Mouse (Mus musculus) midbrain, embryonic 11.5 days (tissue): ENCODE measurements around the gene Abca9. TPM values are rescaled to one million over a fixed set of nuclear protein-coding genes. Genes with fewer than 3 reads are reported as not detected.

Experiments used
- ATAC-seq: fragments of 200-750 bp; cut with Nextera tagmentation; 2 replicates; pipeline ENCODE4 v1.8.0; 2017; ENCODE audit warnings: moderate TSS enrichment, moderate library complexity; ENCODE audit not compliant: low FRiP score
- DNase-seq: peaks from one replicate; pipeline ENCODE4 v3.0.0; 2015; ENCODE audit warnings: low spot score; ENCODE audit errors: missing footprints
- H3K27ac ChIP-seq: fragments of 300-500 bp; sonication (generic); 2 replicates; pipeline ENCODE4 v1.5.1; 2014; ENCODE audit warnings: low read depth, low read length
- H3K27me3 ChIP-seq: fragments of 300-500 bp; sonication (generic); 2 replicates; pipeline ENCODE4 v1.6.1; 2014; ENCODE audit warnings: mild to moderate bottlenecking, low read length, moderate library complexity, mixed read lengths; ENCODE audit not compliant: control insufficient read depth, insufficient read depth
- H3K36me3 ChIP-seq: fragments of 300-500 bp; sonication (generic); 2 replicates; pipeline ENCODE4 v1.6.1; 2014; ENCODE audit warnings: mild to moderate bottlenecking, low read length, moderate library complexity, mixed read lengths; ENCODE audit not compliant: control insufficient read depth, insufficient read depth
- H3K4me1 ChIP-seq: fragments of 300-500 bp; sonication (generic); 2 replicates; pipeline ENCODE4 v1.6.1; 2014; ENCODE audit warnings: low read length; ENCODE audit not compliant: control insufficient read depth, insufficient read depth
- H3K4me2 ChIP-seq: fragments of 300-500 bp; sonication (generic); 2 replicates; pipeline ENCODE4 v1.6.1; 2014; ENCODE audit warnings: mild to moderate bottlenecking, moderate library complexity
- H3K4me3 ChIP-seq: fragments of 300-500 bp; sonication (generic); 2 replicates; pipeline ENCODE4 v1.5.1; 2014; ENCODE audit warnings: low read depth, low read length
- H3K9ac ChIP-seq: fragments of 300-500 bp; sonication (generic); 2 replicates; pipeline ENCODE4 v1.6.1; 2014; ENCODE audit warnings: low read length
- H3K9me3 ChIP-seq: fragments of 300-500 bp; sonication (generic); 2 replicates; pipeline ENCODE4 v1.6.1; 2016; ENCODE audit warnings: low read length; ENCODE audit not compliant: control insufficient read depth
- WGBS: fragments of 180-500 bp; shearing (Covaris S2); extraction: QIAGEN DNeasy Blood & Tissue Kit; methylation state at CpG from one replicate; pipeline ENCODE4 v1.1.7; 2014; 5-methylcytosine and 5-hydroxymethylcytosine counted together
- polyA plus RNA-seq: library from polyadenylated mRNA; unstranded; fragments of >200 nt; fragmentation: Nextera tagmentation; extraction: Ambion mirVana; gene quantifications from 2 replicates; pipeline ENCODE4 v1.2.1, GENCODE M21; 2014

Gene Abca9
- polyA plus RNA-seq, 1 experiment from 2014 or later = 4.4 TPM

DNA sequence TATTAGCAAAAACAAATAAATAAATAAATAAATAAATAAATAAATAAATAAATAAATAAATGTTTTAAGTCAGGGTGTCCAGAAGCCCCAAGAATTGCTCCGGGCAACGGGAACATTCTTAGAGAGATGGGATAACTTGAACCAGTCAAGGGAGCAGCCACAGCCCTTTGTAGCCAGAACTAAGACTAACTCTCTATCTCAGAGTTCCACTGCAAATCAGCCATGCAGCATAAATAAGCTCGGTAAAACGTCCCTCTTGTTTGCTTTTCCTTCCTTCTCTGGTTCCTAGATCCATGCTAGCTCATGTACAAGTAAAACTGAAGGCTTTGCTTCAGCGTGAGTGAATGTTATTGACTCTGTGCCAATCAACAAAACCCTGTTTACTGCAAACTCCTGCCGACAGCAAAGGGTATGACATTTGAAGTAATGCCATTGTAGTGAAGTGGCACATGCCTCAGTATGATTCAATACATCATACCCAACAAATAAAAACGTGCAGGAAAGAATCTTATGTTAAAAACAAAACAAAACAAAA, 73.1 kb downstream of the Abca9 start:
- Histone ChIP-seq H3K9me3 (no peaks in the 10 kb centered on the region), H3K9ac (no peak overlapping the region), H3K27ac (no peak overlapping the region), H3K4me2 (no peak overlapping the region), H3K36me3 (no peaks in the 10 kb centered on the region), H3K4me3 (no peak overlapping the region), H3K27me3 (no peaks in the 10 kb centered on the region), H3K4me1 (no peaks in the 10 kb centered on the region)
- DNase-seq = no peak
- ATAC-seq = no peak
- WGBS = 79% methylated on average over 7 of the region's 7 CpGs

DNA sequence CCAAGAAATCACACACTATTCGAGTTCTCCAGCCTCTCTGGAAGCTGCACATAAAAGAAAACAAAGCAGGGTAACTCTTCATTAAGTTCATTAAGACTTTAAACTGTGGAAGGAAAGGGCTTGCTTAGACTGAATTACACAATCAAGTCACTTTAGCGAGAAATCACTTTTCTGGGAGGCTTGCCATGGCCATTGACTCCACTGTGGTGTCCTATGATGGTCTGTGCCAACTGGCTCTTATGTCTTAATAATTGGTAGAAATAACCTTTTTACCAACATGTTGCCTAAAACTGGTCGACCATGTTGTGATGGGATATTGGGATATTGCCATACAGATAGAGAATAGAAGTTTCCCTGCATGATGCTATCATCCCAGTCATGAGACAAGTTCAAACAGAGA, 73.8 kb downstream of the Abca9 start:
- WGBS = 80% methylated on average over 3 of the region's 3 CpGs
- H3K4me2 ChIP-seq = no peak overlapping the region
- no peaks in the 10 kb centered on the region for H3K27me3 ChIP-seq
- no peaks in the 10 kb centered on the region for H3K9me3 ChIP-seq
- H3K9ac ChIP-seq = no peak overlapping the region
- DNase-seq (no peak), ATAC-seq (no peak)
- H3K27ac ChIP-seq = no peak overlapping the region
- no peaks in the 10 kb centered on the region for H3K36me3 ChIP-seq
- no peak overlapping the region for H3K4me3 ChIP-seq
- no peaks in the 10 kb centered on the region for H3K4me1 ChIP-seq

DNA sequence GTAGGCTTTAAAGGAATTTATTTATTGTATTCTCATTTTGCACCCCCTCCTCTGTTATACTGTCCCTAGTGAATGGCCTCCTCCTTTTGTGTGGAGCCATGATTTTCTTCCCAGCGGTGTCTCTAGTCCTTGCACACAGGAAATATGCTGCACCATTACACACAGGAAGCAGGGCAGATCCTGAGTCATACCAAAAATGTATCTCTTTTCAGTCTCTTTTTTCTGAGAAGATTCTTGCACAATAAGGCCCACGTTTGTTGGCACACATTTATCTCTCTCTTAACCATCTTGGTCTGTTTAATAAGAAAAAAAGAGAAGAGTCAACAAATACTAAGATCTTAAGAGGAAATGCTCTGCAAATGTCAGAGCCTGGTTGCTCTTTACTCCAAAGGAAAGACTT, 76.7 kb downstream of the Abca9 start:
- ATAC-seq (no peak), DNase-seq (no peak)
- 82% methylated on average over 2 of the region's 2 CpGs for WGBS
- Histone ChIP-seq H3K9me3 (no peaks in the 10 kb centered on the region), H3K4me3 (no peak overlapping the region), H3K9ac (no peak overlapping the region), H3K4me1 (no peaks in the 10 kb centered on the region), H3K4me2 (no peak overlapping the region), H3K27me3 (no peaks in the 10 kb centered on the region), H3K36me3 (no peaks in the 10 kb centered on the region), H3K27ac (no peak overlapping the region)

DNA sequence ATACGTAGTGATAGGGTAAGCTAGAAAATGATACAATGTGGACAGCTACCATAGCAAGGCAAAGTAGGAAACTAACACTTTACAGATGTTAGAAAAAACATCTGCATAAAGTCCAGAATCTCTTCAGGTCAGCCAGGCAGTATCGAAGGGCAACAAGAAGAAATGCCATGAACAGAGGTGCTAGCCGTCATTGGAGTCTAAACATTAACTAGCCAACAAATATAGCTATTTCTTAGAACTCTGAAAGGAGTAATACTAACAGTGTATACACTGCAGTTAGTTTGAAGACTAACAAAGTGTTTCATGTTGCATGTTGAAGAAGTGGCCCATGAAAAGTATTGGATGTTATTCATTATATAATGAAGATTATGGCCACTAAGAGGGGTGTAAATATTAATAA, 95.8 kb downstream of the Abca9 start:
- 87% methylated on average over 3 of the region's 3 CpGs for WGBS
- no peaks in the 10 kb centered on the region for H3K36me3 ChIP-seq
- H3K27me3 ChIP-seq = no peaks in the 10 kb centered on the region
- no peaks in the 10 kb centered on the region for H3K9me3 ChIP-seq
- no peak for ATAC-seq
- H3K4me3 ChIP-seq = no peak overlapping the region
- H3K4me2 ChIP-seq = no peak overlapping the region
- no peak overlapping the region for H3K27ac ChIP-seq
- no peak overlapping the region for H3K9ac ChIP-seq
- no peaks in the 10 kb centered on the region for H3K4me1 ChIP-seq
- DNase-seq = no peak

DNA sequence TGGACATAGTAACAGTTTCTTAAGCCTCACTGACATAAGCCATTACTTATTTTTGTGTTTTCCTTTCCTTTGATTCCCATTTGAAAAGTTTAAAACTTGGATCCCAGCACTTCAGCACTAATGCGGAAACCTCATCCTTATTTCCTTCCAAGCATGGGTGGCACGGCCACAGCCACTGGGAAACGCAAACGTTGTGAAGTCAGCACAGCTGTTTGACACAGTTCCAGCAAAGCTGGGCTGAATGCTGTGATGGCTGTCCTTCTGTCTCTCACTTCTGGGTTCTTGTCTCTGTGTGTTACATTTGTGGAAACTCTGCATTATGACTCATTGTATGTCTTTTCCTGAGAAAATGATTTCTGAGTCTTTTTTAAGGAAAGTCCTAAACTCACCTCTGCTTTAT, 107.0 kb downstream of the Abca9 start:
- DNase-seq = no peak
- H3K4me1 ChIP-seq = no peaks in the 10 kb centered on the region

DNA sequence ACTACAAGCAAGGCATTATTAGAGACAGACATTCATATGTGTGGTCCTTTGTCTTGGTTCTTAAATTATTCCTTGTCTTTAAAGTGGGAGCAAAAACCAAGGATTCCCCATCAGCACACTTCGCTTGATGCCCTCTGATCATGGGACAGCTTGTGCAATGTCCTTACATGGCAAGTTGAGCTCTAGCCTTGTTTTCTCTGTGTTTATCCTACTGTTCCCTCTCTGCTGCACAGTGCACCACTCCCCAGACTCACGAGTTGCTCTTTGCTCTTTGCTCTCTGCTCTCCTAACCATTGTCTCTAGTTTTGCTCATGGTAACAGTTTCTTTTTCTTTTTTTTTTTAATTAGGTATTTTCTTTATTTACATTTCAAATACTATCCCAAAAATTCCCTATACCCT, 107.9 kb downstream of the Abca9 start:
- no peak overlapping the region for H3K4me2 ChIP-seq
- no peak for ATAC-seq
- no peak overlapping the region for H3K27ac ChIP-seq
- DNase-seq = no peak
- H3K4me3 ChIP-seq = no peak overlapping the region
- no peaks in the 10 kb centered on the region for H3K27me3 ChIP-seq
- no peaks in the 10 kb centered on the region for H3K4me1 ChIP-seq
- no peak overlapping the region for H3K9ac ChIP-seq
- 71% methylated on average over 2 of the region's 2 CpGs for WGBS
- no peaks in the 10 kb centered on the region for H3K9me3 ChIP-seq
- H3K36me3 ChIP-seq = no peaks in the 10 kb centered on the region

More for the DNA sequence above, 107.0 kb downstream of the Abca9 start:
- Histone ChIP-seq H3K36me3 (no peaks in the 10 kb centered on the region), H3K27me3 (no peaks in the 10 kb centered on the region), H3K27ac (no peak overlapping the region), H3K4me3 (no peak overlapping the region), H3K9ac (no peak overlapping the region), H3K4me2 (no peak overlapping the region), H3K9me3 (no peaks in the 10 kb centered on the region)
- no peak for ATAC-seq
- 76% methylated on average over 4 of the region's 4 CpGs for WGBS

DNA sequence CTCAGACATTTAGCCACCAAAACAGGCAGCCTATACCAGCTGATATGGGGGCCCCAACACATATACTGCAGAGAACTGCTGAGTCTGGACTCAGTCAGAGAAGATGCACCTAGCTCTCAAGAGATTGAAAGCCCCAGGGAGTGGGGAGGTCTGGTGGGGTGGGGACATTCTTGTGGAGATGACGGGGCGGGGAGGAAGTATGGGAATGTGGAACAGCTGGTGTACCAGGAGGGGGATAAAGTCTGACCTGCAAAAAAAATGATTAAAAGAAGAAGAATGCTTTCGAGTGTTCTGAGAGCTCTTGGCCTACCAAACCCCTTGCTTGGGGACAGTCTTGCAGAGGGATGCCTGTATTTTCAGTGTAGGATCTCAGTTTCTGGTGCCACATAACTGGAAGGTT, 114.3 kb downstream of the Abca9 start:
- no peaks in the 10 kb centered on the region for H3K27me3 ChIP-seq
- no peak overlapping the region for H3K9ac ChIP-seq

More for the DNA sequence above, 114.3 kb downstream of the Abca9 start:
- no peak overlapping the region for H3K4me2 ChIP-seq
- no peak overlapping the region for H3K27ac ChIP-seq
- H3K9me3 ChIP-seq = no peaks in the 10 kb centered on the region; the same call in 1 of the 2 replicates
- ATAC-seq = no peak
- H3K4me3 ChIP-seq = no peak overlapping the region
- H3K36me3 ChIP-seq = no peaks in the 10 kb centered on the region
- 67% methylated on average over 3 of the region's 3 CpGs for WGBS
- no peaks in the 10 kb centered on the region for H3K4me1 ChIP-seq
- DNase-seq = no peak

Other genes starting within 250 kb of the Abca9 start
- gene Abca8b, start 172.4 kb downstream of the Abca9 start, polyA plus RNA-seq = 0.31 and 0.47 TPM in 2 replicates
- gene Abca8a, start 72.2 kb downstream of the Abca9 start, polyA plus RNA-seq = not detected in 2 replicates
- gene Abca6, start 83.6 kb upstream of the Abca9 start, polyA plus RNA-seq = 0.04 and 0.07 TPM in 2 replicates
- gene Abca5, start 169.5 kb upstream of the Abca9 start, polyA plus RNA-seq = 3.2 and 4.2 TPM in 2 replicates
- gene Map2k6, start 230.9 kb upstream of the Abca9 start, polyA plus RNA-seq = 37.1 and 38.7 TPM in 2 replicates